Mouse (Mus musculus) bone marrow, adult 2 months (tissue): ENCODE results near the gene Eif4a2. TPM values are rescaled to one million over a fixed set of nuclear protein-coding genes. Genes with fewer than 3 reads are reported as not detected.

Experiments
- H3K27ac ChIP-seq: fragments of 200-500 bp; 2 replicates; pipeline ENCODE4 v1.5.1; 2012; ENCODE audit warnings: low read depth, mild to moderate bottlenecking, control low read depth, inconsistent platforms, low read length; ENCODE audit not compliant: control insufficient read depth, poor library complexity, insufficient read depth
- H3K4me1 ChIP-seq: fragments of 200-500 bp; 2 replicates; pipeline ENCODE4 v1.6.1; 2011; ENCODE audit warnings: low read length; ENCODE audit not compliant: control insufficient read depth, insufficient read depth
- H3K4me3 ChIP-seq: fragments of 200-500 bp; replicated peaks from 2 replicates; pipeline ENCODE3; 2011; ENCODE audit warnings: mild to moderate bottlenecking, low read depth, low read length, control low read depth; ENCODE audit not compliant: control insufficient read depth
- CTCF ChIP-seq: fragments of 200-500 bp; IDR thresholded peaks from 2 replicates; pipeline ENCODE4 v1.5.1; 2011; ENCODE audit warnings: low read length, control low read depth; ENCODE audit not compliant: control insufficient read depth, insufficient read depth
- POLR2A ChIP-seq: fragments of 200-500 bp; IDR thresholded peaks from 2 replicates; pipeline ENCODE4 v1.6.1; 2011; ENCODE audit warnings: low read depth, mild to moderate bottlenecking, control low read depth, low read length, borderline replicate concordance; ENCODE audit not compliant: control insufficient read depth
- WGBS: fragments of 180-500 bp; shearing (Covaris S2); methylation state at CpG from one replicate; pipeline ENCODE4 v1.1.7; 2018; 5-methylcytosine and 5-hydroxymethylcytosine counted together
- polyA plus RNA-seq: library from polyadenylated mRNA; stranded (reverse); fragments of >200 nt; gene quantifications from 2 replicates; pipeline ENCODE4 v1.2.4, GENCODE M21; 2011; ENCODE audit warnings: low replicate concordance; ENCODE audit not compliant: missing spikeins, insufficient read depth, insufficient read length

The Eif4a2 gene
- polyA plus RNA-seq, 1 experiment: 232 TPM

- Histone ChIP-seq H3K4me3 (no peak overlapping the region), H3K27ac (no peak overlapping the region), H3K4me1 (no peaks in the 10 kb centered on the region; the same call in 1 of the 2 replicates)
- WGBS: 7% methylated on average over 2 of the region's 2 CpGs
- TF ChIP-seq POLR2A (no peak), CTCF (no peak)
Observed at GRCm38 (mm10) chr16:23159749-23160148, 52.5 kb downstream of the Eif4a2 start.

DNA sequence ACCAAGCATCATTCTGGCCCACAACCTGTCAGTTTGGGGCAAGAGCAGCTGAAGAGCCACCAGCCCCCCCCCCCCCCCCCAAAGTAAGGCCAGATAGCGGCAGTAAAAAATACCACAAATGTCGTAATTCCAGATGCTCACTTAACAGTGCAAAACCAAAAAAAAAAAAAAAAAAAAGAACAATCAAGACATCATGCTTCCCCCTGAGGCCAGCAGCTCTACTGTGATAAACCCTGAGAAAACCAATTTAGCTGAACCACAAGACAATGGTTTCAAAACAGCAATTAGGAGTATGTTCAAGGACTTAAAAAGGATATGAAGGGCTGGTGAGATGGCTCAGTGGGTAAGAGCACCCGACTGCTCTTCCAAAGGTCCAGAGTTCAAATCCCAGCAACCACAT, 54.9 kb downstream of the Eif4a2 start:
- 7% methylated on average over 3 of the region's 3 CpGs for WGBS
- Histone ChIP-seq H3K4me3 (no peak overlapping the region), H3K4me1 (no peaks in the 10 kb centered on the region; the same call in 1 of the 2 replicates), H3K27ac (no peak overlapping the region)
- TF ChIP-seq POLR2A (no peak), CTCF (no peak)

Other genes with a start within 250 kb of the Eif4a2 start
- gene Tbccd1, start 249.8 kb upstream of the Eif4a2 start, polyA plus RNA-seq: 12.3 and 15.6 TPM in 2 replicates
- gene Dnajb11, start 249.6 kb upstream of the Eif4a2 start, polyA plus RNA-seq: 55.1 and 92.5 TPM in 2 replicates
- 15.5 and 61.2 TPM in 2 replicates for gene Ahsg, start 216.2 kb upstream of the Eif4a2 start, polyA plus RNA-seq
- 0.86 and 5.1 TPM in 2 replicates for gene Fetub, start 189.1 kb upstream of the Eif4a2 start, polyA plus RNA-seq
- gene Hrg, start 156.4 kb upstream of the Eif4a2 start, polyA plus RNA-seq: 0.93 and 2.0 TPM in 2 replicates
- gene Kng2, start 78.0 kb upstream of the Eif4a2 start, polyA plus RNA-seq: 24.9 and 54.1 TPM in 2 replicates
- gene Kng1, start 49.6 kb upstream of the Eif4a2 start, polyA plus RNA-seq: 6.3 and 13.7 TPM in 2 replicates
- 35.1 and 55.1 TPM in 2 replicates for gene Rfc4, start 20.3 kb downstream of the Eif4a2 start, polyA plus RNA-seq
- gene Adipoq, start 39.1 kb downstream of the Eif4a2 start, polyA plus RNA-seq: 32.3 and 39.5 TPM in 2 replicates
- 3.6 and 8.7 TPM in 2 replicates for gene St6gal1, start 117.3 kb downstream of the Eif4a2 start, polyA plus RNA-seq